Mouse (Mus musculus) left cerebral cortex, adult 2 months (tissue): ENCODE measurements around the gene Gm5148. TPM values are rescaled to one million over a fixed set of nuclear protein-coding genes. Genes with fewer than 3 reads are reported as not detected.

Source experiments
- DNase-seq, 2 experiments: peaks; one replicate each; pipeline ENCODE4 v3.0.0; 2021 to 2022; ENCODE audit warnings: low spot score in 2 of 2, mixed read lengths in 1 of 2; ENCODE audit errors: extremely low spot score in 1 of 2
- H3K27ac ChIP-seq: fragments of 200-600 bp; 2 replicates; pipeline ENCODE4 v1.8.1; 2022
- H3K4me3 ChIP-seq: fragments of 200-600 bp; 2 replicates; pipeline ENCODE4 v1.8.1; 2022
- CTCF ChIP-seq: fragments of 200-600 bp; IDR thresholded peaks from 2 replicates; pipeline ENCODE4 v1.8.1; 2022; ENCODE audit warnings: antibody characterized with exemption, mild to moderate bottlenecking, moderate library complexity
- intact Hi-C: fragments of 180-260 bp; cut with DNase I; formaldehyde crosslinking; loops from one replicate; pipeline ENCODE4 v1.15.1; 2025
- total RNA-seq, 2 experiments: library from RNA; stranded (reverse); gene quantifications; 2 replicates each; pipeline ENCODE4 v1.2.3; 2021

Gene Gm5148
- total RNA-seq, 2 experiments from 2014 or later: 3.5 to 3.7 TPM

DNA sequence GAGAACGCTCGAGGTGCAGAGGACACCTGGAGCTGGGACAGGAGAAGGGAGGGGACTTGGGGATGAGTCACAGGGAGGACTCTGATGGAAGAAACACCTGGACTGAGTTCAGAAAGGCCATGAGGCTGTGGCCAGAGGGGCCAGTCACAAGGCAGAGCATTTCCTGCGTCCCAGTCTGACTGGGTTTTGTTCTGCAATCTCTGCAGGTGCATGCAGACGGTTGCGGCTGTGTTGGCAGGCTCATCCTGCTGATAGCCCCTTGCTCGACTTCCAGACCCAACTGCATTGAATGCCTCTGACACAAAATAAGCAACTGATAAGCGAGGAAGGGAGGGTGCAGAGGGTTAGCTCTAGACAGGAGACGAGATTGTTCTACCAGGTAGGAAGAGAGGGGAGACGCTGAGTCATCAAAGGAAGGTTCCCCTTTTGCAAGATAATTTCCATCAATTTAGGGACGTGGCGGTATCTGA is 49.2 kb downstream of the Gm5148 start:
- Histone ChIP-seq H3K4me3 (no peak overlapping the region), H3K27ac (no peak overlapping the region)
- TF ChIP-seq CTCF: no peak
- intact Hi-C loops: no loop called here
- no peak for DNase-seq

DNA sequence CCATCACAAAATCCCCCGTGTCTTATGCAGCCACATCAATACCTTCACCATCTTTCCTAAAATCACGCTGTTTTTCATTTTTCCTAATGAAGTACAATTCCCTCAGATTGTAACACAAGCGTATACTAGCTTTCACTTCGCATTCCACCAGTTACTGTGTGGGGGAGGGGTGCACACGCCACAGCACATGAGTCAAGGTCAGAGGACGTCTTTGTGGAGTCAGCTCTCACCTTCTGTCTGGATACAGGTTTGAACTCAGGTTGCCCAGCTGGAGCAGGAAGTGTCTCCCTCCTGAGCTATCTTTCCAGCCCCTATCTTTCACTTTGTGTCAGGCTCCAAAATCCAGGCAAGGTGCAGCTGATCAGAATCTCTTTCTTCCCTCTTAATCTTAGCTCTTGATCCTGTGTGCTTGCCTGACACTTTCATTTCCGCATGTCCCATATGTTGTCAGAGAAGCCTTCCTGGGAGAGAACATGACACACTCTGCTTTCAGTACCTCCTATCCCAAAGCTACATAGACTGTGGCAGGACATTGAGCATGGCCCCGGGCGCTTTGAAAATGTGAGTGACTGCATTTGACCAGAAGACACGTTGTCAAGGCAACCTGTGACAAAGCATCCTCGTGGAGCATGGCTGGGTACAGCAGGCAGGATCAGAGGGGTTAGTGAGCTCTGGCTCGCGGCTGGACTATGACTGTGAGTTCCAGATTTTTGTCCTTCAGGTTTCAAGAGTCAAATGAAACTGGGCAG is 50.6 kb downstream of the Gm5148 start:
- intact Hi-C loops: no loop called here
- DNase-seq: no peak
- Histone ChIP-seq H3K4me3 (no peak overlapping the region), H3K27ac (no peak overlapping the region)
- TF ChIP-seq CTCF: no peak

DNA sequence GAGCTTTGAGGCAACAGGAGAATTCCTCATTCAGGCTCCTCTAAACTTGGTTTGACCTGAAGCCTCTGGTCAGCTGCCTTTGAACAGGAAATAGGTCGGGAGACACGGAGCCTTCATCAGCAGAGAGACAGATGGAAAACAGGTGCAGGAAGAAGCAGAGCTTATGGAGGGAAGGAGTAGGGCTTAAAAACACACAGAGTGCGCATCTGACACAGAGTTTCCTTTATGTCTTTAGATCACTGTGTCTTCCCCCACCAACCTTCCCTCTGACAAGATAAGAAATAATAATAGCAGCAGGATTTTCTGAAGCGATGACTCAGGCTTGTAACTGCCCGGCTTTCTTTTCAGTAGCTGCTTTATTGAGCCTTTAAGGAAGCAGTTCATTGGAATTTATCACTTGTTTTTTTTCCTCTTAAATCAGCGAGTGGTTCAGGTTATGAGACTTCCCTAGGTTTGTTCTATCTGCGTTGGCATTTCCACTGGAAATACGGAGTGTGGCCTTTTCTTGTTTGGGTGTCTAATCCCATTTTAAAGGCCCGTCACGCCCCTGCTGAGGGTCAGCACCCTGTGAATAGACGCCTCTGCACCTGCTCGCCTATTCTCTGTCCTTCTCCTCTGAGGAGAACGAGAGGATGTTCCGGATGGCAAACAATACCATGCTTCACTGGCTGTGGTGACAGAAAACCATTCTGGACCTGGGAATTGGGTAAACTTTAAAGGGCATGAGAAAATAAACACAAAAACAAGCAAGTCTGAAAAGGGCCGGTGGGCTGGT is 51.8 kb downstream of the Gm5148 start:
- intact Hi-C loops: no loop called here
- H3K4me3 ChIP-seq: no peak overlapping the region
- DNase-seq: no peak
- TF ChIP-seq CTCF: no peak
- no peak overlapping the region for H3K27ac ChIP-seq

DNA sequence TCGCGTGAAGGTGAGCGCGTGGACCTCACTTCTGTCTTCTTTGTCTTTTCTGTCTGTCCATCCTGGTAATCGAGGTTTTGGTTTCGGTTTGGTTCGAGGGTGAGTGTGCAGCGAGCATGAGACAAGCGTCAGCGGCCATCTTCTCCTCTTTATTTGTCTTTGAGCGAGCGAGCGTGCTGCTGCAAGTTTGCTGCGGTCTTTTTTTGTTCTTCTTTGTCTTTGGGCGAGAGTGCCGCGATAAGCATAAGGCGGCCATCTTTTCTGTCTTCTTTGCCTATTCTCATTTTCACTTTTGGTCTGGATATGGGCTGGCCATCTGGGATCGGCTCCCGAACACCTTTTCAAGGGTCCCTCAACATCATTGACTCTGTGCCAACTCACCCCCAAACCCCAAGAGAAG is 55.2 kb downstream of the Gm5148 start:
- TF ChIP-seq CTCF: no peak
- intact Hi-C loops: no loop called here
- no peak overlapping the region for H3K27ac ChIP-seq
- no peak for DNase-seq
- H3K4me3 ChIP-seq: no peak overlapping the region

DNA sequence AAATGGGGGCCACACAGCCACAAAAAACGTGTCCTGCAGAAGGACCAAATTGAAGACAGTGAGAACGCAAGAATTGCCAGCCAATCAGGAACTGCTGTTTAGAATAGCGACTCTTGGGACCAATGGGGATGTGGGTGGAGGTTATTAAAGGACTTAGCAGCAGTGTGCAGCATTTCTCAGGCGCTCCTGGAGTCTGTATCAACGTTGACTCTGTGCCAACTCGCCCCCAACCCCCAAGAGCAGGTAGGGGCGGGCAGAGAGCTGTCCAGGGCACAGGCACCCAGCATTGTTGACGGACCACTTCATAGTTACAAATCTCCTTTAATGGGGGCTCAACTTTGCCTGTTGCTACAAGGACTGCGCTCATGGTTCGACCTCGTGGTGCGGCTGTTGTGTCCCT is 55.6 kb downstream of the Gm5148 start:
- Histone ChIP-seq H3K4me3 (no peak overlapping the region), H3K27ac (no peak overlapping the region)
- DNase-seq: no peak
- TF ChIP-seq CTCF: no peak
- intact Hi-C loops: no loop called here

DNA sequence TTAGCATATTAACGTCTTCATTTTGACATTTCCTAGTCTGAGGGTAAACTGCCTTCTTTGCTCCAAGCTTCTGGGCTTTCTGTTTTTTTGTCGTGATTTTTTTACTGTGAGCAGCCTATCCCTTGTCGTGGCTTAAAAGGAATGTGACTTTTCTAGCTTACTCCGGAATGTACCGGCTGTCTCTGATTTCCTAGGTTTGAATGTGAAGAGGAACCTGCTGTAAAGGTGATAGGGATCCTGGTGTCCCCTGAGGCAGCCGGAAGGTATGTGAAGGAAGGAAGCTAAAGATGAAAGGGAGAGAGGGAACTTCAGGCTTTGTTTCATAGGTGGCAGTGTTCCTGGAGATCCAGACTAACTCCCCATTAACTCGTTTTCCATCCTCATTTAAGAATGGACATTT is 56.6 kb downstream of the Gm5148 start:
- DNase-seq: no peak
- no peak; the same call in 1 of the 2 replicates for TF ChIP-seq CTCF
- H3K4me3 ChIP-seq: no peak overlapping the region
- H3K27ac ChIP-seq: no peak overlapping the region
- intact Hi-C loops: no loop called here

DNA sequence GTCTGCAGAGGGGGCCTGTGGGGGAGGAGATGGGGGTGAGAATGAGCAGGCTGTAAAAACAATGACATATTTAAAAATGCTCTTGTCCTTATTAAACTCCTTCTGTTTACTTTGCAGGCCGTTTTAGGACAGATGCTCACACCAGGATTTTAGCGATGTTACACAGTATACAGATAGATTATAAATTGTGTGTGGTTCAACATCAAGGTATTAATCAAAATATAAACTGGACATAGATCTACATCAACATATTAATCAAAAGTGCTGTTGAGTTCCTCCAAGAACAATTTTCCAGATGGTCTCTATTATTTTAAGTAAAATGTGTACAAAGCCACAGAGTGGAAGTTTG is 57.2 kb downstream of the Gm5148 start:
- intact Hi-C loops: no loop called here
- no peak for TF ChIP-seq CTCF
- DNase-seq: no peak
- Histone ChIP-seq H3K4me3 (no peak overlapping the region), H3K27ac (no peak overlapping the region)

DNA sequence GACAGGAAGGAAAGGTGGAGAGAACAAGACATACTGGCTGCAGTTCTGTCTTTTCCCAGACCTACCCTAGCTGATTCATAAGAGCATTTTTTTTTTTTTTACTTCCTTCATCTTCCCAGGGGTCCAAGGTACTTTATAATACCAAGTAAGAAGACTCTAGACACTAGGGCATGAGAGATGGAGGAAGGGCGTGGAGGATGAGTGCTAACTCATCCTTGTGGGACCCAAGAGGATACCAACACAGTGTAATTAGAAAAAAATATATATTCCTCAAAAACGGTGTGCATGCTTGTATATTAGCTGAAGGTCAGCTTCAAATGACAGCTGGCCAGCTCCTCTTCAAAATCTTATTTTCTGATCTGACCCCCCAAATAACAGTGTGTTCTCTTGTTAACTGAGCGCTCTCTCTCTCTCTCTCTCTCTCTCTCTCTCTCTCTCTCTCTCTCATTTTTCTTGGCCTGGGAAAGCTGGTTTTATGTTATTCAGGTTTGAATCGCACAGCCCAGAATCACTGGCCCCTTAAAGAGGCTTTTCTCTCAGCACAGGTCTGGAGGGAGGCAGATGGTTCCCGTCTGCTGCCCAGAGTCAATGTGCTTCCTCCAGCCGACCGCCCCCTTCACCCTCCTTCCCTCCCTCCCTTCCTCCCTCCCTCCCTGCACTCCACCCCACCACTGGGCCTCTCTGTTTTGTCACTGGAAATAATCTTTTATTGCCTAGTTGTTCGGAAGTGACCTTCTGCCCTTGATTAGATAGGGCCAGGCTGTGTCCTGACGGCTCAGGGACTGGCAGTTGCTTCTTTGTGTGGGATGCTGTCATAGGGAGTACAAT is 57.8 kb downstream of the Gm5148 start:
- intact Hi-C loops: no loop called here
- no peak overlapping the region for H3K4me3 ChIP-seq
- TF ChIP-seq CTCF: no peak
- no peak overlapping the region for H3K27ac ChIP-seq
- DNase-seq: no peak

Other genes starting within 250 kb of the Gm5148 start
- gene Spry1, start 84.5 kb downstream of the Gm5148 start, total RNA-seq: 10 to 100 TPM in 1 of 2 experiments, 1 to 10 TPM in 1; 9.7 to 11.0 TPM